Mouse (Mus musculus) c-Kit-positive CD71-positive TER-119-negative erythroid progenitor cells, embryonic 14.5 days (primary cell): Measurements from ENCODE around the gene Dxo.

ENCODE experiments used
- DNase-seq: peaks from one replicate; pipeline ENCODE4 v3.0.0-alpha.2; 2013; ENCODE audit warnings: low read depth

The Dxo gene

DNA sequence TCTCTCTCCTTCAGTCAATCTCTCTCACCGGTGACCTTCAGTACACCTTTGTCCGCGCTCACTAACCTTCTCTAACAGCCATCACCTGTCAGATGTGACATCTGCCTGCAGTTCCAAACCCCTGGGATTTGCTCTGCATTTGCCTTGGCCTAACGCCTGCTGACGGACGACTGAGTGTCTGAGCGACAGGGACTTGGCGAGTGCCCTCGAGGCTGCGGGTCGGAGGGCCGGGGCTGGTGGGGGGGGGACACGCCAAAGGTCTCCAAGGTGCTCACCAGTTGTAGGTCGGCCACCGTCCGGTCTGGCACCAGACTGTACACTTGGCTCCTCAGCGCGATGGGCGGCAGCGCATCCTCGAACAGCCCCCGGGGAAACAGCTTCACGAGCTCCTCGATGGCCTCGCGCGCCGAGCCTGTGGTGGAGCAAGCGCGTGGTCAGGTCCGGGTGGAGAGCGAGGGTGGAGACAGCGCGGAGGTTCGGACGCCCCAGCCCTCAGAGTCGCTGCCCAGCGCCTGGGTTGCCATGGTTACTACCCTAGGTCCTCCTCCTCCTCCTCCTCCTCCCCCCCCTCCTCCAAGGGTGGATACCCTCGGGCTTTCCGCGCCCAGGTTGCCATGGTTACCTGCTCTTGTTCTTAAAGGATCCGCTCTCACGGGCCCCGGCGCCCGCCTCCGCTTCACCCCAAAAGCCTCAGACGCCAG, 514 bp upstream of the Dxo start:
- no peak for DNase-seq

DNA sequence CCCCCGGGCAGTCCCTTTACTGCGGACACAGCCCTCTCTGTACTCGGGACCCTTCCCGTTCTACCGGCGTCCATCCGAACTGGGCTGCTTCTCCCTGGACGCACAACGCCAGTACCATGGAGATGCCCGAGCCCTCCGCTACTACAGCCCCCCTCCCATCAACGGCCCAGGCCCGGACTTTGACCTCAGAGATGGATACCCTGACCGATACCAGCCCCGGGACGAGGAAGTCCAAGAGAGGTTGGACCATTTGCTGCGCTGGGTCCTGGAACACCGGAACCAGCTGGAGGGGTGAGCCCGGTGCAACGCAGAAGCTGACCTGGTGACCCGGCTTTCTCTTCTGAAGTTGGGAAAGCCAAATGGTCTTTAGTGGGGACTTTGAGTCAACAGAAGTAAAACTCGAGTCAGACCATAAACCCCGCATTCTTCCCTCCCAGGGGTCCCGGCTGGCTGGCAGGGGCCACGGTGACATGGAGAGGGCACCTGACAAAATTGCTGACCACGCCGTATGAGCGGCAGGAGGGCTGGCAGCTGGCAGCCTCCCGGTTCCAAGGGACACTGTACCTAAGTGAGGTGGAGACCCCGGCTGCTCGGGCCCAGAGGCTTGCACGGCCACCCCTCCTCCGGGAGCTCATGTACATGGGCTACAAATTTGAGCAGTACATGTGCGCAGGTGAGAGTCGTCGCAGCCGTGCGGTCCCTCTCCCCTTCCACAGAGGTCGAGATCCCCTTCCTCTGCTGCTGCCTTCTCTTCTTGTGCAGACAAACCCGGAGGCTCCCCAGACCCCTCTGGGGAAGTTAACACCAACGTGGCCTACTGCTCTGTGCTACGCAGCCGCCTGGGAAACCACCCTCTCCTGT, 875 bp downstream of the Dxo start:
- DNase-seq = no peak

DNA sequence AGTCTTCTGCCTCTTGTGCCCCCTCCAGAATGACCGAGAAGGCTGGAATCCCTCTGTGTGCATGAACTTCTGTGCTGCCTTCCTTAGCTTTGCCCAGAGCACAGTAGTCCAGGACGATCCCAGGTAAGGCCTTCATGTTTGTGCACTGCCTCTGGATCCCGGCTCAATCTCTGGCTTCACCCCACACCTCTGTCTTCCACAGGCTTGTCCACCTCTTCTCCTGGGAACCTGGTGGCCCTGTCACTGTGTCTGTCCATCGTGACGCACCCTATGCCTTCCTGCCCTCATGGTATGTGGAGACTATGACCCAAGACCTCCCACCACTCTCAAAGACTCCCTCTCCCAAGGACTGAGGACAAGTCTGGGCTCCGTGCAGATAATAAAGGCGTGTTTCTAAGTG, 2.0 kb downstream of the Dxo start:
- no peak for DNase-seq

DNA sequence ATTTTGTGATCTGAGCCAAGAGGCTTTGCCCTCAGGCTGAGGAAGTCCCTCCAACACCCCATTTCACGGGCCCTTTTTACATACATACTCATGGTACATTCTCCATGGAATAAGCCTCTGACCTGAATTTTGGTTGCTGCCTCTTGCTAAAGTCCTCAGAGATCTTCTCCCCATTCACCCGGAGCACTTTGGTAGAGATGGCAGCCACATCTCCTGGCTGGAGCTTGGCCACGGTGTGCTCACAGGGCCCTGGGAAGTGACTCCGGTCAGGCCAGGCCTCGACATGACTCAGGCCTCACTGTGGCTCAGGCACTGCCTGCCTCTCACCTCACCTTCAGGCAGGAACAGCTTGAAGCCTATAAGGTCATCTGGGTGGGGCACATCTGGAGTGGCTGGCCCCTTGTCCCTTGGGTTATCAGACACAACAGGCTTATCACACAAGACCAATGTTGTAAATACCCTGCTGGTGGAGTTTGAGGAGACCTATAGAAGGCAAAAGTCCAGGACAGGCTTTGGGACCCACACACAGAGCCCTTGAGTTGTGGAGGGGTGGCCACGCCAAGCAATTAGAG, 4.0 kb downstream of the Dxo start:
- DNase-seq = no peak

DNA sequence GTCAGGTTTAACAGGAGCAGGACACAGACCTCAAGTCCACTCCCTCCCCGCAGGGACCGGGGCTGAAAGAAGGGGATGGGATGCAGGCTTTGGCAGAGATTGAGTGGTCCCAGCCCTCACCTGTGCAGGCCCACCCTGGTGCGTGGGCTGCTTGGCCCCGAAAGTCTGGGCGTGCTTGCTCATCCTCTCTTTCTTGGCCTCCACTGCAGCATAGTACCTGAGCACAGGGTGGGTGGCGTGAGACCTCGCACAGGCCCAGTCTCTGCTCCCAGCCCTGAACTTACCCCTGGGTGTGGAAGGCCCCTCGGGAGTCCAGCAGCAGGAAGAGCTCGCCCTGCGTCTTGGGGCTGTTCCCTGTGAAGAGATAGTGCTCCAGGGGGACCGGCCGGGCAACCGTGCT, 8.1 kb downstream of the Dxo start:
- DNase-seq = no peak

DNA sequence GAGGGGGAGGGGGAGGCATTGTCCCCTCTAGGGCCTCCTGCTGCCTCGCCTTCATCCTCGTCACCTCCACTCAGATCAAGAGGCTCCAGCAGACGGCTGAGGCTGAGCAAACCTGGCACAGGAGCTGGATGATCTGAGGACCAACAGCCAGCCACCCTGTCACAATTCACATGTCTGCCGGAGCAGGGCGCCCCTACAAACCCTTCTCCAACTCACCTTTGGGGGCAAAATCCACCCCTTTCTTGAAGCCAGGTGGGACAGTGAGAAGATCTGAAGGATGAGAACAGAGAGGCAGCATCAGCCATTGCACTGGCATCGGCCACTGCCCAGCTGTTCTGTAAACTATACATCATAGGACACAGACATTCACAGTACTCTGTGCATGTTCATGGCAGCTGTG, 10.4 kb downstream of the Dxo start:
- DNase-seq = no peak

DNA sequence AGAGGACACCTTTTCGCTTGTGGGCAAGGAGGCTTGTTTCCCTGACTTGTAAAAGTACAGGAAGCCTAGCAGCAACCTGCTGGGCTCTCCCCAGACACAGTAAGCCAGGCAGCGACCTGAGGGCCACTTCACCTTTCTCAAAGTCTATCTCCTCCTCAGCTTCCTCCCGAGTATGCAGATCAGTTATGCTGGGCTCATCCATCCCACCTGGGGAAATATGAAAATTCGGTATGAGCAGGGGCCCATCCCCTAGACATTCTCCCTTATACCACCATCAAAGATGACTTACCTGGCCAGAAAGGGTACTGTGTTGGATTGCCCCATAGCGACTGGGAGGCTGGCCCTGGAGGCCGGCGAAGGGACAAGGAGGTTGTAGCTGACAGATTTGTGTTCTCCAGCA, 10.8 kb downstream of the Dxo start:
- no peak for DNase-seq

DNA sequence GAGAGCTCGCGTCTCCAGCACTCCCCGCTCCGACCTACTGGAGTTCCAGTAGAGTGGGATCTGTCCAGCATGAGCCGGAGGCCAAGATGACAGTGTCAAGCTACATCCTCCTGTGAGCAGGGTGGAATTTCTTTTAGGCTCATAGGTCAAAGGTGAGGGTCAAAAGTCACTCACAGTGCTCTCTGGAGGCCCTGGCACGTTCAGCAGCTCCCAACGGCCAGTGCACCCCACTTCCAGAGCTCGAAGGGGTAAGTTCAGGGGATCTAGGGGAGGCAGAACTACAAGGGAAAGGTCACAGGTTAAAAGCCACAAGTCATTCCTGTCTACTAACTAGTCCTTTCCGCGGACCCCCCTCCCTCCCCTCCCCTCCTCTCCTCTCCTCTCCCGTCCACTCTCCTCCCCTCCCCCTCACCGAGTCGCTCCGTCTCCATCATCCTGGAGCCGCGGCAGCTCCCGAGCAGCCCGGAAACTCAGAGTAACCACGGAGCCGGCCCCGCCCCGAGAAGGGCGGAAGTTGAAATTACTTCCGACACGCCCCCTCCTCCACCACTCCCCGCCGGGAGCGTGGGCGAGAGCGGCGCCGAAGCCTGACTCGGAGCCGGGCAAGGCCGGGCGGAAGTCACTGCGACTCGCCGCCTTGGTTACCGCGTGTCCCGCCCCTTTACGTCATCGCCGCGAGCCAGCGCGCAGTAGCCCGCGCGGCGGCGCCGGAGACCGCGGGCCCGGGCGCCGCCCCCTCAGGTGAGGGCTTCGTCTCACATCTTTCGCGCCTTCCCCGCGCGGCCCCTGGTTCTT, 13.1 kb downstream of the Dxo start, which contains the start of the genes Skiv2l and Nelfe:
Skiv2l (minus strand) TSS at position 489 of the 795 bp plus-strand sequence.
Nelfe (plus strand) TSS at position 670 of the 795 bp plus-strand sequence.
- DNase-seq = peak; percentile 95

DNA sequence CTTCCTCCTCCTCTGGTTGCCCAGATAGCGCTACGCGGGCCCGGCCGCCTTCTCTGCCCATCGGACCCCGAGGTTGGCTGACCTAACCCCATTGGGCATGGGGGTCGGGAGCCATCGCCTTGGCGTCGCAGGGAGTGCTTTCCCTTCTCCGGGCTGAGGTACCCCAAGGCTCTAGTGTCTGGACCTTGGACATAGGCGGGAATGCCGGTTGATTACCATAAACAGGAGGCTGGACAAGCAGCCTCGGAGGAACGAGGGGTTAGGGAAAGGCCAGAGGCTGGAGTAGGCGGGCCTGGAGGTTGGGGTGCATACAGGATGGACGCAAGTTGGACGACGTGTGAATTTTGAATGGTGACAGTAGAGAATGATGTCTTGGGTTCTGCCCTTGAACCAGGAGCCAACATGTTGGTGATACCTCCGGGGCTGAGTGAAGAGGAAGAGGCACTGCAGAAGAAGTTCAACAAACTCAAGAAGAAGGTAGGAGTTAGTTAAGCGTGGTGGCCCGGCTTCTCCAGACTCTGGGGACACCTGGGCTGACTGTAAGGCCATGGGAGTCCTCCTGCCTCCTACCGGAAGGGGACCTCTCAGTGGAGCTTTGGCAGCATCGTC, 13.8 kb downstream of the Dxo start:
- peak; percentile 15 for DNase-seq

DNA sequence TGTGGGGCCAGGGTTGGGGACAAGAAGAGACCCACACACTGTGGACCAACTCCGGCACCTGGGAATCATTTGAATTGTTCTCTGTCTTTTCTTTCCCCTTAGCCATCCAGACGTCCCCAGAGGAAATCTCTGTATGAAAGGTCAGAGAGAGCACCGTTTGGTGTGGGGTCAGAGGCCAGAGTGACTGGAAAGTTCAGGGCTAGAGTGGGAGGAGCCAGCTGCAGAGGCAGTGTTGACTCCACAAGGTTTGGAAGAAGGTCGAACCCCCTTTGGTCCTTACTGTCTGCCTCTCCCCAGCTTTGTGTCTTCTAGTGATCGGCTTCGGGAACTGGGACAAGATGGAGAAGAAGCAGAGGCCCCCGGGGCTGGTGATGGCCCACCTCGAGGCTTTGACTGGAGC, 16.7 kb downstream of the Dxo start:
- no peak for DNase-seq

DNA sequence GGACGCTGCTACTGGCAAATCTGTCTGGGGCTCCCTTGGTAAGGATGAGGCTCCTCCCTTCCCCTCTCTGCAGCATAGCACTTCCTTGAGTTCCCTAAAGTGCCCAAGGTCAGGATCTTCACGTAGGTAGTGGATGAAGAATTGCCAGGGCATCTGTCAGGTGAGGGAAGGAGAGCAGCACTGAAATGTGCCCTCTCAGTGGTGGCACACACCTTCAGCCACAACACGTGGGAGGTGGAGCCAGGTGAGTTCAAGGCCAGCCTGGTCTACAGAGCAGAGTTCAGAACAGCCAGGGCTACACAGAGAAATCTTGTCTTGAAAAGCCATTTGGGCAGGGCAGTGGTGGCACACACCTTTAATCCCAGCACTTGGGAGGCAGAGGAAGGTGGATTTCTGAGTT, 17.9 kb downstream of the Dxo start:
- DNase-seq = no peak

DNA sequence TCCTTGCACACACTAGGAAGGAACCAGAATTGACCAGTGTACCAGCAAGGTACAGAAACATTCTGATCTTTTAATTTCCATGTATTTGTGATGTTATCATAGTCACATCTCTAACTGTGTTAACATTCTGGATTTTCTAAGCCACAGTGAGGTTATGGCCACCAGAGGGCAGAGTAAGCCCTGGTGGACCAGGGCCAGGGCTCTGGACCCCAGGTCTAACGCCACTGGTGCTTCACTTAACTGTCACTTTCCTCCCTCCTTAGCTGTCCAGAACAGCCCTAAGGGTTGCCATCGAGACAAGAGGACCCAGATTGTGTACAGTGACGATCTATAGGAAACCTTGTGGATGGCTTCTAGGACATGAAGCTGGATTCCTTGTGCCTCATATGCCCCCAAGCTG, 19.0 kb downstream of the Dxo start:
- peak; percentile 19 for DNase-seq

DNA sequence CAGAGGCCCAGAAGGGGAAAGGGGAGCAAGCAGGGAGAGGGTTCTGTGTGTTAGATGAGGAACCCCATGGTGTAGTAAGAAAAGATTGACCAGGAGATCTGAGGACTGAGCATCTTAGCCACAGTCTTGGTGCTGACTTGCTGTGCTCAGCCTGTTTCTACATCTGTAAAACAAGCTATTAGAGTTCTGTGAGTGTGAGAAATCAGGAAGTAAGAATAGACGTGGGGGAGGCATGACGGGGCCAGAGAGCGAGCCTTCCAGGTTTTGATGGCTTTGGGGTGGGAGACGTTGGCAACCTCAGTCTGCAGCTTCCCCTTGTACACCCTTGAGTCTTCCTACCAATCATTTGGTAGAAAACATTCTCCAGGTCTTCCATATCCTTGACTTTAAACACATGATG, 21.9 kb downstream of the Dxo start:
- DNase-seq = no peak

DNA sequence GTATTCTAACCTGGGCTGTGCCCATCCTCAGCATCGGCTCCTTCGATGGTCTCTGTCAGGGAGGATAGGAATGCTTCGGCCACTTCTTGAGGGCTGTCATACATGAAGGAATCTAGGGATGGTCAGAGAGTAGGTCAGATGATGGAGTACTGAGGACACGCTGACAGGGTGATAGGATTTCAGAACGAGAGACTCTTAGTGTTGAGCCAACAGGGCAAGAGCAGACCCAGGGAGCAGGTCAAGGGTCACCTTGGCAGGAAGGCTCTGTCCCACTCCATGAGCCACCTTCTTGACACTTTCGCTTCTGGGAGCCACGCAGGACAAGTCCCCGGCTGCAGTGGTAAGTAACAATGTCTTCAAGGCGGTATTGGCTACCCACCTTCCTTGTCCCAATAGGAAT, 23.7 kb downstream of the Dxo start:
- DNase-seq = no peak

DNA sequence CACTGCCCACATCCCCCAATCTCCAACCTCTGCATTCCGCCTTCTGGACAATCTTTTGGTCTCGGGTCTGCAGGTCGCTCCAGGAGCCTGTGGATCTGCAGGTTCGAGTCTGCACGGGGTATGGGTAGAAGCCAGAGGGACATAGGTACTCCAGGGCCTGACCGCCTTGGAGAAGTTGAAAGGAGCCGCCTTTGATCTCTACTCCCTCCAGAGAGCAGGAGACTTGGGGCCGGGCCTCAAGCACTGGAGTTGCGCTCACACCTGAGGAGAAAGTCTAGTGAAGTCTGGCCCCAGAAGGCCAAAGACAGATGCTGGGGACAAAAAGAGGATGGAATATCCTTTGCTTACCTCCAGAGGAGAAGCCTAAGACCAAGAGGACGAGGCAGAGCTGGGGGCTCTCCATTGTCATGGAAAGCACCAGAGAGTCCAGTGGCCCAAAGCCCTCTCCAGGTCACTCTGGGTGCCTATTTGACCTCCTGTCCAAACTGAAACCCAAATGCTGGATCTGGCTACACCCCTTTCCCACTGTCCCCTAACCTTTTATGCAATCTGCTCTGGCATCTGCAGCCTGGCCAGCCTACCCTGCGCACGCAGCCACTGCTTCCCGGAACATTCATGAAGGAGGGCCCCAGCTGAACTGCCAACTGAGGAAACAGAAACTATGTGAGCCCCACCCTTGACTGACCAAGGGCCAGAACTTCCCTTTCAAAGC, 25.0 kb downstream of the Dxo start:
- no peak for DNase-seq

DNA sequence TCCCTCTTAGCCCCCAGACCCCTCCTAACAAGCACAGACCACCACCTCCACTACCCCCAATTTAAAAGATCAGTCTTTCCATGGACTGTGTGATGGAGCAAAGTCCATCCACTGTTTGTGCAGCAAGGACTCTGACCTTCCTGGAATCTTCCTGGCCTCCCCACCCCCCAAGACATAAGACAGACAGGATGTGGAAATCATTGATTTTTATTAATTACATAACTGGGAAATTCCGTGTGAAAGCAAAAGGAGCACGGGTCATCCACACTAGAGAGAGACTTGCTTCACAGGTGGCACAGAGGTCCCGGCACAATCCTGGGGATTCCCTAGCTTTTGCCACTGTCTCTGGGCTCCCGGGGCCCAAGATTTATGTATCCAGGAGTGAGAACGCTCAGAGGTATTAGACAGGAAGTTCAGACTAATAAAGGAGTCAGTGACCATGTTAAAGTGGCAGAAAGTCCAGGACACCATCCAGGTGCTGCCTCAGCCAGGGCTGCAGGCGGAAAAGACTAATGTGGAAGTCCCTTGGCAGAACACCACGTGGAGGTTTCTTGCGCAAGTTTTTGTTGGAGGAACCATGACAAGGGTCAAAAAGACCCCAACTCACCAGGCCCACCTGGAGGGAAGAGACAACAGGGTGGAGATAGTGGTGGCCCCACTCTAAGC, 25.7 kb downstream of the Dxo start, which contains the start of gene Cfb:
Cfb (minus strand) TSS at position 103 of the 666 bp plus-strand sequence.
- DNase-seq = no peak

DNA sequence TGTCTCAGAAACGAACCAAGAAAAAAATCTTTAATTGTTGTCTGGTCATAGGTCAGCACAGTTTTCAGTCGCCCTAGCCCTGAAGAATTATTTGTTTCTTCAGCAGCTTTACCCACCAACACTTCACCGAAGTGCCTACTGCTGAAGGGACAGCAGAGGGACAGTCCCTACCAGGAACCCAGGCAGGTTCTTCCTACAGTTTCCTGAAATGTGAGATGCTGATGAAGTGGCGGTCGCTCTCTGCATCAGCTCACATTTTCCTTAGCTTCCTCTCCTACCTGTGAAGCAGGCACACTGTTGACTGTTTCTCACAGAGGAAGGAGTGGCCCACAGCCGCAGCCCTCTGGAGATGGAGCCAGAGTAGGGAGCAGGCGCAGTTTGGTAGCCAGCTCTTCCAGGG, 29.2 kb downstream of the Dxo start:
- DNase-seq = no peak

DNA sequence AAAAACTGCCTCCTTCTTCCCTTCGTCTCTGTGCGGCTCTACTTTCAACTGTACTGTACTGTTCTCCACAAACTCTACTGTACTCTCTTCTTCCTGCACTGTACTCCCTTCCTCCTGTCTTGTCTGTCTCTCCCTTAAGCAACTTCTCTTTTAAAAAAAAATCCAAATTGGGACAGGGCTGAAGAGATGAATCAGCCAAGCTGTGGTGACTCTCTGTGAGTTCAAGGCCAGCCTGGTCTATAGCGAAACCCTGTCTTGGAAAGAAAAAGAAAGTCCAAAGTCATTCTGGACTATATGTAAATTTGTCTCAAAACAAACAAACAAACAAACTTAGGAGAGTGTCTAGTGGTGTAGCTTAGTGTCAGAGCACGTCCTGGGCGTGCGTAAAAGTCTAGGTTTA, 37.5 kb downstream of the Dxo start:
- DNase-seq = no peak

DNA sequence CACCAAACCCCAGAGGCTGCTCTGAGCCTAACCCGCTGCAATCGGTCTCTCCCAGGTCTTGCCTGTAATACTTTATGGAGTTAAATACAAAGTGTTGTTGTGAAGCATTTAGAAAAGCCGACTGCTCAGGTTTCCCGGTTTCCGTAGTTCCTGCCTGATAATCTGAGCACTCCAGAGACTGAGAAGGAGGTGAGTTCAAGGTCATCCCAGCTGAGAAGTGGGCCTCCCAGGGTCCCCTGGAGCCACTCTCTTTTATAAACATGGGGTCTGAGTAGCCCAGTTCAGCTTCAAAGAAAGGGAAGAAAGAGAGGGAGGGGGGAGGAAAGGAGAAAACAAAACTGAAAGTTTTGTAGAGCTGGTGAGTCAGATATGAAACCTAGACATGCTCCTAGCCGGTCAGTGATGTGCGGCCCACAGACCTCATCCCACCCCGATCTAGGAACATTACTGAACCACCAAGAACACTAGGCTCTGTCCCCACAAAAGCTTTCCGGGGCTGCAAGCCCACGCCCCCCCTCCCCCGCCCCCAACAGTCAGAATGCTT, 42.6 kb downstream of the Dxo start, which contains the start of gene Zbtb12:
Zbtb12 (plus strand) TSS at position 148 of the 544 bp plus-strand sequence.
- no peak for DNase-seq

DNA sequence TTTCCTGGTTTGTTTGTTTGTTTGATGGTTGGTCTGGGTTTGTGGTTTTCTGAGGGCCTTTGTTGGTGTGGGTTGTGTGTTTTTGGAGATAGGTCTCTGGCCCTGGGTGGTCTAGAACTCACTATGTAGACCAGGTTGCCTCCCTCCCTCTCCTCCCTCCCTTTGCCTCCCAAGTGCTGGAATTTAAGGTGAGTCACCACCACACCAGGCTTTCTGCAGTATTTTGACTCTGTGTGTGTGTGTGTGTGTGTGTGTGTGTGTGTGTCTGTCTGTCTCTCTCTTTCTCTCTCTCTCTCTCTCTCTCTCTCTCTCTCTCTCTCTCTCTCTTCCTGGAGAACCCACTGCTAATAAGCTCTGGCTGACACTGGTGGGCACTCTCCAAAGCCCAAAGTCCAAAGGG, 44.3 kb downstream of the Dxo start:
- DNase-seq = no peak
